Mouse (Mus musculus) kidney, postnatal 0 days (tissue): ENCODE results near the gene Cir1. TPM values are rescaled to one million over a fixed set of nuclear protein-coding genes. Genes with fewer than 3 reads are reported as not detected.

Experiments used
- ATAC-seq: fragments of 200-750 bp; cut with Nextera tagmentation; replicated peaks from 2 replicates; pipeline ENCODE4 v1.8.0; 2017; ENCODE audit warnings: low read depth, moderate number of reproducible peaks, moderate TSS enrichment, moderate library complexity; ENCODE audit not compliant: low FRiP score
- DNase-seq: peaks from one replicate; pipeline ENCODE4 v3.0.0-alpha.2; 2016; ENCODE audit warnings: low spot score
- H3K27ac ChIP-seq: fragments of 300-500 bp; sonication (generic); 2 replicates; pipeline ENCODE4 v1.5.1; 2014; ENCODE audit warnings: mild to moderate bottlenecking
- H3K27me3 ChIP-seq: fragments of 300-500 bp; sonication (generic); 2 replicates; pipeline ENCODE4 v1.6.1; 2014; ENCODE audit warnings: low read length, mixed read lengths; ENCODE audit not compliant: insufficient read depth
- H3K36me3 ChIP-seq: fragments of 300-500 bp; sonication (generic); 2 replicates; pipeline ENCODE4 v1.6.1; 2014; ENCODE audit warnings: low read length, mixed read lengths; ENCODE audit not compliant: insufficient read depth
- H3K4me1 ChIP-seq: fragments of 300-500 bp; sonication (generic); replicated peaks from 2 replicates; pipeline ENCODE4 v1.6.1; 2014; ENCODE audit warnings: antibody characterized with exemption, low read length, mixed read lengths; ENCODE audit not compliant: insufficient read depth
- H3K4me2 ChIP-seq: fragments of 300-500 bp; sonication (generic); 2 replicates; pipeline ENCODE4 v1.6.1; 2014; ENCODE audit warnings: mild to moderate bottlenecking, low read length, moderate library complexity, mixed read lengths
- H3K4me3 ChIP-seq: fragments of 300-500 bp; sonication (generic); replicated peaks from 2 replicates; pipeline ENCODE4 v1.5.1; 2014; ENCODE audit warnings: low read depth, low read length
- H3K9ac ChIP-seq: fragments of 300-500 bp; sonication (generic); 2 replicates; pipeline ENCODE4 v1.6.1; 2014; ENCODE audit warnings: low read depth, low read length
- H3K9me3 ChIP-seq: fragments of 300-500 bp; sonication (generic); replicated peaks from 2 replicates; pipeline ENCODE4 v1.6.1; 2016; ENCODE audit warnings: low read length, inconsistent platforms, mixed read lengths
- CTCF ChIP-seq: IDR thresholded peaks from 2 replicates; pipeline ENCODE4 v1.5.1; 2016; ENCODE audit warnings: antibody characterized with exemption, low read depth, mild to moderate bottlenecking, moderate library complexity
- WGBS: fragments of 180-500 bp; shearing (Covaris S2); extraction: QIAGEN DNeasy Blood & Tissue Kit; methylation state at CpG from one replicate; pipeline ENCODE4 v1.1.7; 2014; 5-methylcytosine and 5-hydroxymethylcytosine counted together
- polyA plus RNA-seq: library from polyadenylated mRNA; unstranded; fragments of >200 nt; fragmentation: Nextera tagmentation; extraction: Ambion mirVana; gene quantifications from 2 replicates; pipeline ENCODE4 v1.2.1, GENCODE M21; 2015

Gene Cir1
- polyA plus RNA-seq, 1 experiment from 2014 or later, result 33.8 TPM

- TF ChIP-seq CTCF, result no peak
- peaks cover 72% of the 10 kb centered on the region for H3K27me3 ChIP-seq
- DNase-seq (peak; percentile 41), ATAC-seq (no peak)
- no peaks in the 10 kb centered on the region for H3K36me3 ChIP-seq
- WGBS, result under 1% methylated on average over 87 of the region's 88 CpGs
- H3K4me3 ChIP-seq, result peak overlapping the region; percentile 35
- no peak overlapping the region for H3K9ac ChIP-seq
- H3K4me2 ChIP-seq, result peak overlapping the region; percentile 61
- no peaks in the 10 kb centered on the region for H3K9me3 ChIP-seq
- no peak overlapping the region for H3K27ac ChIP-seq
- H3K4me1 ChIP-seq, result peaks cover 29% of the 10 kb centered on the region
These were observed 38.2 kb downstream of the Cir1 start for GRCm38 (mm10) chr2:73274119-73274920.

GRCm38 (mm10) chr2:73273249-73274118 is 39.0 kb downstream of the Cir1 start:
- ATAC-seq (peak; percentile 54; the same call in 1 of the 2 replicates), DNase-seq (peak; percentile 25)
- Histone ChIP-seq H3K36me3 (no peaks in the 10 kb centered on the region), H3K4me2 (peak overlapping the region; percentile 61), H3K27ac (no peak overlapping the region), H3K4me1 (peaks cover 25% of the 10 kb centered on the region), H3K9me3 (no peaks in the 10 kb centered on the region), H3K4me3 (peak overlapping the region; percentile 35), H3K27me3 (peaks cover 72% of the 10 kb centered on the region), H3K9ac (no peak overlapping the region)
- no peak for TF ChIP-seq CTCF
- WGBS, result under 1% methylated on average over 107 of the region's 110 CpGs

GRCm38 (mm10) chr2:73272351-73273248 is 39.9 kb downstream of the Cir1 start:
- peaks cover 73% of the 10 kb centered on the region for H3K27me3 ChIP-seq
- DNase-seq (peak; percentile 26), ATAC-seq (no peak)
- WGBS, result 2% methylated on average over 52 of the region's 55 CpGs
- no peak overlapping the region for H3K9ac ChIP-seq
- TF ChIP-seq CTCF, result no peak
- peak overlapping the region; percentile 61 for H3K4me2 ChIP-seq
- H3K27ac ChIP-seq, result no peak overlapping the region
- H3K4me1 ChIP-seq, result peaks cover 25% of the 10 kb centered on the region
- peak overlapping the region; percentile 35 for H3K4me3 ChIP-seq
- H3K9me3 ChIP-seq, result no peaks in the 10 kb centered on the region
- no peaks in the 10 kb centered on the region for H3K36me3 ChIP-seq

- 1% methylated on average over 48 of the region's 48 CpGs for WGBS
- Histone ChIP-seq H3K27me3 (peaks cover 77% of the 10 kb centered on the region), H3K9me3 (no peaks in the 10 kb centered on the region), H3K27ac (no peak within 1 kb of the TSS), H3K4me1 (peaks cover 25% of the 10 kb centered on the region), H3K9ac (no peak within 1 kb of the TSS), H3K36me3 (no peaks in the 10 kb centered on the region), H3K4me3 (peak within 1 kb of the TSS; percentile 35), H3K4me2 (peak within 1 kb of the TSS; percentile 61)
- ATAC-seq (no peak), DNase-seq (peak; percentile 48)
- TF ChIP-seq CTCF, result no peak
These were observed 40.9 kb downstream of the Cir1 start, which contains the start of gene Sp9 for GRCm38 (mm10) chr2:73271459-73272161. Gene Sp9, plus strand, starts transcription at chr2:73271925.

- H3K4me3 ChIP-seq, result no peak overlapping the region
- H3K9ac ChIP-seq, result no peak overlapping the region
- DNase-seq (peak; percentile 36), ATAC-seq (no peak)
- H3K4me1 ChIP-seq, result peaks cover 25% of the 10 kb centered on the region
- H3K27me3 ChIP-seq, result peaks cover 78% of the 10 kb centered on the region
- no peak overlapping the region; the same call in 1 of the 2 replicates for H3K4me2 ChIP-seq
- 0 out of 2 replicates have a peak, but pooled peaks have one; percentile 30 for TF ChIP-seq CTCF
- H3K36me3 ChIP-seq, result no peaks in the 10 kb centered on the region
- no peak overlapping the region for H3K27ac ChIP-seq
- WGBS, result 2% methylated on average over 38 of the region's 38 CpGs
- no peaks in the 10 kb centered on the region for H3K9me3 ChIP-seq
These were observed 41.7 kb downstream of the Cir1 start for GRCm38 (mm10) chr2:73270593-73271458.
